Mouse (Mus musculus): Measurements from ENCODE around the gene Txndc2.
"Not testable (repeated sequence)": the region's sequence is repeated elsewhere in the genome, so short reads cannot be mapped to it uniquely, and the experiment has no call there.

The Txndc2 gene

DNA sequence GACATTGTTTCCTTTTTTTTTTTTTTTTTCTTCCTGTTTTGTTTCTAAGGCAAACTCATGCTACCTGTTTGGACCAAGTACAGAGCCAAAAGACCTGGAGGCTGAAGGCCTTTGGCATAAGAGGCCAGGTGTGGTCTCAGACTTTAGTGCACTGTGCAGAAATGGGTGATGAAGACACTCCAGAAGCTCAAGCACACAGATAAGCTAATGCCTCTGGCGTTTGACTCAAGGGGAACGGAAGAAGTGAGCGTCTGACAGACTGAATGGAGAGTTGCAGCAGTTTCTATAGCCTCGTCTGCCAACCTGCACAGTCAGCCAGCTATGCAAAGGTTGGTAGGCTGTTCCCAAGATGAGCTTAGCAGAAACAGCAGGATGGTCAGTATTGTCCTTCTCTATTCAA is 13.6 kb upstream of the Txndc2 start:
- peak in 1 of 2 experiments; percentile 50 for DNase-seq

DNA sequence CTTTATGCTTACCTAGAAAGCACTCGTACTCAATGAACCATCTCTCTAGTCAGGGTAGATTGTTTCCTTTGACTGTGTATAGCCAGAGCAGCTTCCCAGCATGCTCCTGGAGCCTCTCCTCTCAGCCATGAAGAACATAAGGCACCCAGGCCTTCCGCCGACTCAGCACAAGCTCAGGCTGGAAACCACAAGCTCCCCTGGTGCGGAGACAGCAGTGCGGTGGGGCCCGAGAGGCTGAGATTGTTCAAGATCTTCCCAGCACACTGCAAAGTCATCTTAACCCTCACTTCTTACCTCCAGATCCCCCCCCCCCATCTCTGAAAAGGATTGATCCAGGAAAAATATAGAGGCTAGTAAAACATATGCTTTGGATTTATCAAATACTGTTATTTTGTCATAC is 8.6 kb upstream of the Txndc2 start:
- DNase-seq = no peak

DNA sequence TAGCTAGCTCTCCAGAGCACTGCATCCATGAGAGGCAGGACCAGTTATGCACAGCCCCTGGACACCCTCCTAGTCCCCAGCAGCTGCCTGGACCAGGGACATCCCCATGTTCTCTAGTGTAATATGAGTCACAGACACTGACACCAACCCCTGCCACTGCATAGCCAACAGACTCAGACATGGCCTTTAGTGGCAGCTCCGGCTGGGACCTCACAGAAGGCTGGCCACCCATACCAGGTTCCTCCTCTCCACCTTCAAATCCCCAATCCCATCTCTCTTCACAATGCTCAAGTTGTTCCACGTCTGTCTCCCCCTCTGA is 7.2 kb upstream of the Txndc2 start:
- DNase-seq = no peak

DNA sequence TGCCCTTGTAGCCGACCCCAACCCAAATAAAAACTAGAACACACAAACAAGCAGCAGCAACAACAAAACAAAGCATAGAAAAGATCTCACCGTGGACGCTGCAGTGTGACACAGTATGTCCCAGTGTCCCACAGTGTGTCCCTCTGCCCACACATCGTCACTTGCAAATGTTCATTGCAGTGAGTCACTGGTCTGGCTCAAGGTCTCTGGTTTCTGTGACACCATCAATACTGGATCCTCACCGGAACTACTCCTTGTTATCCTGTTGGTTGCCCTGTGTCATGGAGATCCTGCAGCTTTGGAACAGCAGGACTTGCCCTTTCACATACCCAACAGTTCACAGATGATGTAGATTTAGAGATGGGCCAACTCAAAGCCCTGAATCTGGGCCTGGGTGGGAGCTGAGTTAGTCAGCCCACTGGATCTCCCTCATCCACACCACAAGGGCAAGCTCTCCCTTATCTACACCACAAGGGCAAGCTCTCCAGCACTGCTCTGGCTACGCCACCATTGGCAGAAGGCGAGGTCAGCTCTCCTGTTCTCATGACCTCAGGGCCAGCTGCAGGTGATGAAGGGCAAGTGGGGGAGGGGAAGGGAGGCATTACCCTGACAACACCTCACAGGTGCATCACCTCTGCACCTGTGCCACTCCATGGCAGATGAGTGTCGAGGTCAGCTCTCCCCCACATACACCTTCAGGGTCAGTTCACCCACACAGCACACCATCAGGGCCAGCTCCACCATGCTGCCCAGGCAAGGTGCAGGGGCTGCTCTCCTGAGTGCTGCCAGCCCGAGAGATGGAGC is 6.6 kb upstream of the Txndc2 start:
- no peak for DNase-seq

DNA sequence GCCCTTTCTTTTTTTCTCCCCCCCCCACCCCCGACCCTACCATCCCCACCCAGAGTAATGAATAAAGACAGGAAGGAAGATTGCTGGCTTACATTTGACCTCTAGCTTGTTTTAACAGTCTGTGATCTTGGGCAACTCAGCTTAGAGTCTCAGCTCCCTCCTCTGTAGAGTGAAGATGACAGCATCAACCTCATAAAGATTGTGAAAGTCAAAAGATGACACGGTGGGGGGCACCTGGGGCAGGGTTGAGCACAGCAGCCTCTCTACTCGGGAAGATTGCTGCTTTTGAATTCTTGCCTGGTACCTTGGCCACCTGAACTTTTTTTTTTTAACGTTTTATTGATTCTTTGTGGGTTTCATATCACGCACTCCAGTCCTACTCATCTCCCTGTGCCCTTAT is 6.0 kb upstream of the Txndc2 start:
- no peak for DNase-seq

DNA sequence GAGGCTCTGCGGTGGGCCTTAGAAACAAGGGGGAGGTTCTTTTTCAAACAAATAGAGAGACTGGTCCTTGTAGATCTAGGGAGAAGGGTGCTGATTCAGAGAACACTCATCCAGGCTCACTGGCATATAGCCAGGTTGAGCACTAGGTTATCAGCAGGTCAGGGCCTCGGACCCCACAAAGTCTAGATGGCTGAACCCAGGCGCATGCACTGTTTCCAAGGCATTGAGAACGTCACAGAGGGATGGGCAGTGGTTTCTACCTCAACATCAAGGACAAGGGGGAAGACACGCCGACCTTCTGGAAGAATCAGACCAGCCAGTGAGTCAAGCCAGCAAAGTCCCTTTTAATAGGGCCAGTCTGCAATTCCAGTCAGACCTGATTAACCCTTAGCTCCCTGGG is 5.3 kb upstream of the Txndc2 start:
- DNase-seq = no peak

DNA sequence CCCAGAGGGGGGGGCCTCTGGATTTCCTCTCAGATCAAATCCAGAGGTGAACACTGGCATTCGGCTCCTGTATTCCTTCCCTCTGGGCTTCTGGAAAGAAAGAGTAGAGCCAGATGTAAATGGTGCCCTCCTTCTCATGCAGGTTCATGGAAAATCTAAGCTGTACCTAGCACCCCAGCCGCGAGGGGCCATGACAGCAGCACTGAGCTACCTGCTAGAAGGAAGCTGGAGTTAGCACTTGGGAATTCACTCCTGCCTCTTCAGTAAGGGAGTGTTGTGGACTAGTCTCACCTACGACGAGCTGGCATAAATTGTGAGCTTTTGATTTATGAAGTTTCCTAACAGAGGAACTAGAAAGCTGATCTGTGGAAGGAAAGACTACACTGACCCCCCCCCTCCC is 1.6 kb upstream of the Txndc2 start:
- peak; percentile 21 to 48 for DNase-seq

DNA sequence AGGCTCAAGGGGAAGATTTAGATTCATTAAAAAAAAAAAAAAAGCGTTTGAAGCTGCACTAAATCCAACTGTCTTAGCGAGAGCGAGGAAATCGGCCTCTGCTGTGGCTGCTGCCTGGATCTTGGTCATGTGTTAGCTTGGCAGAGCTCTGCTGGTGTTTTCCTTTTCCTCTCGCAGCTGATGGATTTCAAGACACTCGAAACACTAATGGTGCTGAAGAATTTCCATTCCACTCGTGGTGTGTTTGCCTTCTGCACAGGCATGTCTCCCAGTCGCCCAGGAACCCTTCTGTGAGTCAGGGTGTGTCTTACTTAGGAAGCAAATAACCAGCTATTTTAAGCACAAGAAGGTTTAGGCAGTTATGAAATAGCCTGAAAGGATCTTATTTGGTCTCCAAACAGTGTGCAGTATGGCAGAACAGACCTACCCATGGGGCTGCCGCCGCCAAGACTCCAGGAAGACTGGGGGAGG is 1.1 kb upstream of the Txndc2 start:
- peak; percentile 85 to 91 for DNase-seq

DNA sequence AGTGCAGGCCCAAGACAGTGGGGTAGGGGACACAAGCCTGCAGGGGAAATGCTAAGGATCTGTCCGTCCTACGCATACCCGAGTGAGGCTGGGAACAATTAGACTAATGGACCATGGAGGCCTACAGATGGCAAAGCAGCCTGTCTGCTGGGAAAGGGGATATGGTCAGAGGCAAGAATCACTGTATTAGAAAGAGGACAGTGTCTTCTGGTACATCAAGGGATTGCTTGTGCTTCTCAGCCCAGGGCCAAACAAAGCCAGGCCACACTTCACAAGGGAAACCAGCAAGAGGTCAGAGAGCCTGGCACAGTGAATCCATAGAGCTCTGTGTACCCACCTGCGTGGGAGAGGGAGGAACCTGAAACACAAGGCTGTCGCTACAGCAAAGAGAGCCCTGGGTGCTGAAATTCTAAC is 617 bp upstream of the Txndc2 start:
- DNase-seq = no peak

DNA sequence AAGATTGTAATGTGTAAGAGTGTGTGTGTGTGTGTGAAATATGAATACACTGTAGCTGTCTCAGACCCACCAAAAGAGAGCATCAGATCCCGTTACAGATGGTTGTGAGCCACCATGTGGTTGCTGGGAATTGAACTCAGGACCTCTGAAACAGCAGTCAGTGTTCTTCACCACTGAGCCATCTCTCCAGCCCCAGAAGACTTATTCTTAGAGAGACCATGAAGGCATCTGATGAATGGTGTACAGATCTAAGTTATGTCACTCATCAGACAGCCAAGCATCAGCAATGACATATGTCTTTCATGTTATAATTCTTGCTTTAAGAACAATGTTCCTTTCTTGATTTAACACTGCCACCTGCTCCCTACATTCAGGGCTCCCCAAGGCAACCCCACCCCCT is 2.8 kb downstream of the Txndc2 start:
- DNase-seq = no peak

DNA sequence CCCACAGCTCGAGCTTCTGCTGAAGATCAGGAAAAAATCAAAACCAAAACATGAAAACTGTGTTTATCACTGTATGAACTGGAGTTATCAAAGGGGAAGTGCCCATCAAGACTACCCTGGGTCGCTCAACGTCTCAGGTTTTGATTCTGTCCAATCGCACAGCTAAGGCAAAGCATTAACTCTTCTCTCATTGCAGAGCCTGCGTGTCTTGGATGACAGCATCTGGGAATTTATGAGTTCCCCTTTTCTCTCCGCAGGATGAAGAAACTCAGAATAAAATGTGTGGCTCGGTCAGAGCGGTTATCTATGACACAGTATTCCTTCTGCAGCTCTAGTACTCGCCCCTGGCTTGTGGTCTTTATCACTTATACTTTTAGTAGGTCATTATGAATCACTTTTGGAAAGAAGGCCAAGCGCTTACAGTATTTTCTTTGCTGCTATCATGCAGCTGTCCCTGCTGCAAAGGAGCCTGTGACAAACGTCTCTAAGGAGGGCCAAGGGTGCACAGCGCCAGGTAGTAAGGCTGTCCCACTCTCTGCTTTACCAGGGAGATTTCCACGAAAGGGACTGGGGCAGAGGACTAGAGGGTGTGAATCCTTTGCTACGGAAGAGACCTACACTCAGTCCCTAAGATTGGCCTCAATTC is 6.1 kb downstream of the Txndc2 start:
- no peak for DNase-seq

DNA sequence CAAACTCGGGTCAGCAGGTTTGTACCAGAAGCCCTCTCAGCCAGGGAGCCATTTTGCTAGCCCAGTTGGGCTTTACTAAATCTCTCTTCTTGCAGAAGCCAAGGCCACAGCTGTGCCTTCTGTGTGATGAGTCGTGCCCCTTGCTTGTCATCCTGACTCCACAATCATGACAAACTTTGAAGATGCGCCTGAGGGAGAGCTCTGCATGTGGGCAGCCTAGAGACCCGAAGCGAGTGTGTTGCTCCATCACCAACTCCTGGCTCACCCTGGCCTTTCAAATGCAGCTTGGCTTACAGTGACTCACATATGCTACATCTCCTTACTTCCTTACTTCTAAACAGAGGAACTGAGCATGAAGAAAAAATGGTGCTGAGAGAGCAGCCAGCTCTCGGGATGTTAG is 12.0 kb downstream of the Txndc2 start:
- DNase-seq = no peak

DNA sequence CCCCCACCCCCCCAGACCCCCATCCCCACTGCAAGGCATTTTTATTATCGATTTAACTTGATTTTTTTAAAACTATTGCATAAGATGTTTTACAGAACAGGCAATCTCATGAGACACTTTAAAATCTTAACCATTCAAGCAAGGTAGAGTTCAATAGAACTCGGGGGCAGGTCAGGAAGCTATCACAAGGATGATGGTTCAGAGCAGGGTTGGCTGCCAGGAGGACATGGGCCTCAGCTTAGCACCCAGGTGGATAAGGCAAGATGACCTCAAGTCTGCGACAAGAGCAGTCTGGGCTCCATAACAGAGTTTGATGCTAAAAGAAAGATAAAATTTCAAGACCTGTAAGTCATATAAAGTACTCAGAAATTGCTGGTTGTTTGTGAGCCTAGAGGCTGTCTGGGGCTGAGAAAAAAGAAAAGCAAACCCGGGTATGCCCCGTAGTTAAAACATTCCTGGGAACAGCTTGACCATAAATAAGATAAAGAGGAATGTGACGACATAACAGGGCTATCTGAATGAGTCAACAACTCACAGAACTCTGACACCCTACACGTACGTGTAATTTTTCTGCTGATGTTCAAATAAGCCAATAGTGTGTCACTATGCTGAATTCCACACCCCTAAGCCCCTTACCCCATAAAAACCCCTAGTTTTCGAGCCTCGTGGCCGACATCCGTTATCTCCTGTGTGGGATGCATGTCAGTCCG is 13.0 kb downstream of the Txndc2 start:
- not testable (repeated sequence) for DNase-seq

DNA sequence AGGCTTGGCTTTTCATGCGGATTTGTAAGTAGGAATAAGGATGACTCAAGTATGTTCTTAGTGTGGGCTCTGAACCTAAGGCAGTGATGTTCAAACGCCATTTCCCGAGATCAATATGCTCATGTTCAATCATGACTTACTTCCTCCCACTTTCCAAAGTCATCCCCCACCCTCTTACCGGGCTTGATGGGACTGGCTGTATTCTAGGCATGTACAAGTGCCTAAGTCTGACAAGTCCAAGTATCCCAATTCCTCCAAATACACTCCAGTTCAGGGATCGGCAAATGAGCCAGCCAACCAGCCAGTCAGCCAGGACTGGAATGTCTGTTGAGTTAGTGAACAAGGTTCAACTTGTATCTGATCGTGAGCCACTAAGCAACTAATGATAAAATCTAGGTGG is 15.7 kb downstream of the Txndc2 start:
- DNase-seq = no peak

DNA sequence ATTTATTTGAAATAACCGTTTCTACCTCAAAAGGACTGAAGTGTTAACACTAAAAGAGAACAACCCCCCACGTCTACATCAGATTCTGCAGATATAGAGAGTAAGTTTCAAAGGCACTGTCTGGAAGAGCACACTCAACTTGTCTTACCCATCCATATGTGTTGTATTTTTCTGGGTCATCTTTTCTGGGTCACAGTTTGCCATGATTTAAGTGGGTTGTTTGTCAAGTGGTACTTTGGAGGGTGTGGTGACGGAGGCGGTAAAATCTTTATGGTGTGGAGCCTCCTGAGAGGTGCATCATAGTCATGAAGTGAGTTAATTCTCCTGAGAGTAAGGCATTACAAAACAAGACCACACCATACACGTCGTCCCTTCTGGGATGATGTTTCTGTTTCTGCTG is 16.4 kb downstream of the Txndc2 start:
- DNase-seq = no peak

DNA sequence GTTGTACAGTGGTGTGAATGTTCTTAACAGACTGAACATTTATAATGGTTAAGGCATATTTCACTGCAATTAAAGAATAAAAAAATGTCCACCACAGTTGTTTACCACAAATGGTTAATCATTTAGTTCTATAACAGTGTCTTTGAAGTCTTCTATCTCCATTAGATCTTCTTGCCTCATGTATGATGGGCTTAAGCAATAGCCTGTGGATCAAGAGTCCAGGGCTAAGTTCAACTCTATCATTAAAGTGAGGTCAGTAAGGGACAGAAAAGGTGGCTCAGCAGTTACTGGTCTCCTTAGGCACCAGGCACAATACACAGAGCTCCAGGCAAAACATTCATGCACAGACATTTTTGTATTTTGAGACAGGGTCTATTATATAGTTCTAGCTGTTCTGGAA is 18.8 kb downstream of the Txndc2 start:
- DNase-seq = no peak

DNA sequence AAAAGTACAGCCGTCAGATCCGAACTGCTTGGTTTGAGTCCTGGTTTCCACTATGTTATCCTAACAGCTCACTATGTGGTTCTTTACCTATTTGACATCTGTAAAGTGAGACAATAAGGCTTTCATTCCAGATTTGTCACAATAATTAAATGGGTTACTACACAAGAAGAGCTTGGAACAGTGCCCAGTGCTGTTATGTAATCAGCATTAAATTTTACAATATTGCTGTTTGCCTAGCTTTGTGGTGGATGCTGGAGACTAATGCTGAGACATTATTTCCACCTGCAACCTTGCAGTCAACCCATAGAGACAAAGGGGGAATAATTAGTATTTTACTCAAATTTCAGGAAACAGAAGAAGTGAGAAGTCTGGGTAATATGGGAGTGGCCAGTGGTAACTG is 23.5 kb downstream of the Txndc2 start:
- DNase-seq = peak in 1 of 2 experiments; percentile 32

DNA sequence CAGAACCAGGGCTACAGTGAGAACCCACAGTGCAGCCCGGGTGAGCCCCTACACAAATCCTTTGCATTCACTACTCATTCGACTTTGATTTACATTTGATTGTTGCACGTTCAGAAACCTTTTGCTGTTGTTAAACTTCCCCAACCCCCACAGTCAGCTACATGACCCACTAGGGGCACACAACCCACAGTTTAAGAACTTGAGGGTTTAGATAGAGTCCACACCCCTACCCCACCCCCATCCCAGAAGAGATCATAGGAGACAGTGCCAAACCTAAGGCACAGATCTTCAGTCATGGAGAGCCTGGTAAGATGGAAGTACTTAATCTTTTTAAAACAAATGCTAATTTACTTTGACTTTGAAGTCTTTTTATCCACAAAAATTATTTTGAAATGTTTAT is 26.3 kb downstream of the Txndc2 start:
- DNase-seq = no peak

DNA sequence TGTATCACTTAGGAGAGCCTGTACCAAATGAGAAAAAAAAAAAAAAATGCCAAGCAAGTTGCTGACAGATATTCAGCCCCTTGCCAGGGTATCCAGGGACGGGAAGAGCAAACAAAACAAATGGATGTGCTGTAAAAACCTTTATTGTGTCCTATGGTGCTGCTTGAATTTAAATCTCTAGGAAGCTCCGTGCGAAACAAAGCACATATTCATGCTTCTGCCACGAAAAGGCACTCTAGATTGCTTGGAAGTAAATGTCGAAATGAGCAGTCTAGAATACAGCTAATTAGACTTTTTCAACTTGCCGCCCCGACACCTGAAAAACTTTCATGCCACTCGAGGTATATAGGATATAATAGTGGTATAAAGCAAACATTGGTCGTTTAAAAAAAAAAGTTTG is 27.5 kb downstream of the Txndc2 start:
- DNase-seq = no peak

DNA sequence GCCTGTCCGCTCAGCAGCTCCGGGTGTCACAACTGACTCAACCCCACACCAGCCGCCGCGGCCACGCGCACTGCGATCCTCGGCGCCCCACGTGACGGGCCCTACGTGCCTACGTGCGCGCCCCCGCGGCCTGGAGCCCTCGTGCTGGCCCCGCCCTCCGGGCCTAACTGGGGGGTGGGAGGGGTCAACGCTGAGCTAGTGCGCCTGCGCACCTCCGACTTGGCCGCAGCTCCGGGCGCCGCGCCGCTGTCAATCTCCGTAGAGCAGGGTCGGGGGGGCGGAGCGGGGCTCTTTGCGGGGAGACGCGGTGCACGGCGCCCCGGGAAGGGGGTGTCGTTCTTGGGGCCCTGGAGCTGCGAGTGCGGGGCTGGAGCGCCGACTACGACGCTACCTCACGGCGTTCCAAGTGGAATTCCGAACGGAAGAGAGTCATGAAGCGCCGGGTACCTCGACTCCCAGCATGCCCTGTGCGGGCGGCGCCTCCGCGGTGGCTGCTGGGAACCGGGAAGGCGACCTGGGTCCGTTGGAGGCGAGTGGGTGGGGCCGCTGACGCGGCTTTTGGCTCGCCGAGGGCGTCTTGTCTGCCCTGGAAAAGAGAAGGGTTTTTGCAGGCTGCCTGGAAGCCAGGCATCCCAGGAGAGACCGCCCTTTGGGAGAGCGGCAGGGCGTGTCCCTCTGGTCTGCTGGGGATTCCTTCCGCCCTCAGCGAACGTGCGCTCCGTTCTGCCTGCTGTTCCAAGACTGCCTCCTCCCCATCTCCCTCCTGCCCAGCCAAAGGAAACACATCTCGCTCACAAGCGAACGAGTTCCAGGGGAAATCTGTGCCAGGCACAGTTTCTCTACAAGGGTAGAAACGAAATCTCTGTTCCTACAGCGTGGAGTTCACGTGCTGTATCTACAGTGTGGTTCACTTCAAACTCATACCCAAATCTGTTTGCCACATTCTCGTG is 28.2 kb downstream of the Txndc2 start, which contains the start of gene Vapa:
TSS of gene Vapa (minus strand) at position 93 of the 950 bp plus-strand sequence.
- peak; percentile 98 to 99 for DNase-seq

DNA sequence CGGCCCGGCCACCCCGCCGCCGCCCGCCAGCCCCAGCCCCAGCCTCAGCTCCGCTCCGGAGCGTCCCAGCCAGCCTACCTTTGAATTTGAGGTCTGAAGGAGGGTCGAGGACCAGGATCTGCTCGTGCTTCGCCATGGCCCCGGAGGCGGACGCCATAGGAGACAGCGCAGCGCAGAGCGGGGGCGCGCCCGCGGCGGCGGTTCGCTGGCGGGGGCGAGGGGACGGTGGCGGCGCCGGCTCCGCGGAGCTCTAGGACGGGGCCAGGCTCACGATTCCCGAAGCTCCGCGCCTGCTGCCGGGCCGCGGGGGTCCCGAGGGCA is 28.9 kb downstream of the Txndc2 start:
- DNase-seq = no peak

DNA sequence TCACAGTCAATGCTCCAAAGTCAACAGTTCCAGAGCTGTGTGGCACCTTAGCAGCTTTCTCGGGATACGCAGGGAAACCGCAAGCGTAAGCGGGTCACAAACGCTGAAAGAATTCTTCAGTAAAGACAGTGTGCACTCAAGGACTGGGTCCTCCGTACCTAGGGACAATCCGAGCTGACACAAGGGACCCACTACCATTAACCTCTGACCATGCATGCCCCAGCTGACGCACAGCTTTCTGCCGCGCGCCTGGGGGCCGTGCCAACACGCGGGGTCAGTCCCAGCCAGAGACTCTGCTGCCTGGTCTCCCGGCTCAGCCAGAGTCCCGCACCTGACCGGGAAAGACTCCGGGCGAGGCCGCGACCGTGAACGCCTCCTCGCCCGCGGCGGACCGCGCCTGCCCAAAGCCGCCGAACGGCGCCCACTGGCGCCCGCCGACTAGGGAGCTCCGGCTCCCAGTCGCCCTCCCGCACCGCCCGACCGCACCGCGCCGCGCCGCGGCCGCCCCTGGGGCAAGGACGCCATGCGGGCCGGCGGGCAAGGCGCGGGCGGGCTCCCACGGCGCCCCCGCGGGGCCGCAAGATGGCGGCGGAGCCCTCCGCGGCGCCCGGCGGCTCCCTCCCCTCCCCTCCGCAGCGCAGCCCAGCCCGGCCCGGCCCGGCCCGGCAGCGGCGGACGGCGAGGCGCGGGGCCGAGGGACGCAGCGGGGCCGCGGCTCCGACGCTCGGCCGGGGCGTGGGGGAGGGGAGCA is 29.4 kb downstream of the Txndc2 start:
- peak; percentile 26 to 34 for DNase-seq
